Mouse (Mus musculus) midbrain, embryonic 13.5 days (tissue): ENCODE measurements around the gene Gadd45a. TPM values are rescaled to one million over a fixed set of nuclear protein-coding genes. Genes with fewer than 3 reads are reported as not detected.

Experiments
- ATAC-seq: fragments of 200-750 bp; cut with Nextera tagmentation; 2 replicates; pipeline ENCODE4 v1.8.0; 2017; ENCODE audit warnings: mild to moderate bottlenecking, moderate TSS enrichment, moderate library complexity
- H3K27ac ChIP-seq: fragments of 300-500 bp; sonication (generic); 2 replicates; pipeline ENCODE4 v1.5.1; 2015; ENCODE audit warnings: inconsistent platforms, mild to moderate bottlenecking, moderate library complexity
- H3K27me3 ChIP-seq: fragments of 300-500 bp; sonication (generic); 2 replicates; pipeline ENCODE4 v1.6.1; 2015; ENCODE audit warnings: mild to moderate bottlenecking, inconsistent platforms
- H3K36me3 ChIP-seq: fragments of 300-500 bp; sonication (generic); 2 replicates; pipeline ENCODE4 v1.6.1; 2015; ENCODE audit warnings: mild to moderate bottlenecking, inconsistent platforms
- H3K4me1 ChIP-seq: fragments of 300-500 bp; sonication (generic); replicated peaks from 2 replicates; pipeline ENCODE4 v1.6.1; 2015; ENCODE audit warnings: inconsistent platforms
- H3K4me2 ChIP-seq: fragments of 300-500 bp; sonication (generic); replicated peaks from 2 replicates; pipeline ENCODE4 v1.6.1; 2015; ENCODE audit warnings: moderate library complexity, mild to moderate bottlenecking, inconsistent platforms
- H3K4me3 ChIP-seq: fragments of 300-500 bp; sonication (generic); replicated peaks from 2 replicates; pipeline ENCODE4 v1.5.1; 2015; ENCODE audit warnings: mild to moderate bottlenecking, inconsistent platforms
- H3K9ac ChIP-seq: fragments of 300-500 bp; sonication (generic); replicated peaks from 2 replicates; pipeline ENCODE4 v1.6.1; 2015; ENCODE audit warnings: mild to moderate bottlenecking, inconsistent platforms
- H3K9me3 ChIP-seq: fragments of 300-500 bp; sonication (generic); 2 replicates; pipeline ENCODE4 v1.6.1; 2016; ENCODE audit warnings: mild to moderate bottlenecking, inconsistent platforms
- WGBS: fragments of 180-500 bp; shearing (Covaris S2); methylation state at CpG from one replicate; pipeline ENCODE4 v1.1.7; 2015; 5-methylcytosine and 5-hydroxymethylcytosine counted together
- polyA plus RNA-seq: library from polyadenylated mRNA; unstranded; fragments of >200 nt; fragmentation: Nextera tagmentation; extraction: Ambion mirVana; gene quantifications from 2 replicates; pipeline ENCODE4 v1.2.1, GENCODE M21; 2015

Gene Gadd45a
- polyA plus RNA-seq, 1 experiment from 2014 or later = 21.1 TPM

- Histone ChIP-seq H3K9ac (no peak overlapping the region), H3K9me3 (no peaks in the 10 kb centered on the region), H3K4me2 (no peak overlapping the region), H3K4me3 (no peak overlapping the region), H3K4me1 (no peaks in the 10 kb centered on the region), H3K27ac (no peak overlapping the region), H3K36me3 (no peaks in the 10 kb centered on the region), H3K27me3 (no peaks in the 10 kb centered on the region)
- 92% methylated on average over 8 of the region's 8 CpGs for WGBS
- ATAC-seq = no peak
These were observed 32.0 kb upstream of the Gadd45a start for GRCm38 (mm10) chr6:67069219-67069762.

GRCm38 (mm10) chr6:67060057-67060456 lies 22.8 kb upstream of the Gadd45a start:
- WGBS = 90% methylated on average over 5 of the region's 5 CpGs
- no peaks in the 10 kb centered on the region for H3K27me3 ChIP-seq
- H3K27ac ChIP-seq = no peak overlapping the region
- H3K9ac ChIP-seq = no peak overlapping the region
- H3K4me3 ChIP-seq = no peak overlapping the region
- H3K9me3 ChIP-seq = no peaks in the 10 kb centered on the region
- H3K4me2 ChIP-seq = no peak overlapping the region
- no peaks in the 10 kb centered on the region for H3K4me1 ChIP-seq
- ATAC-seq = no peak
- H3K36me3 ChIP-seq = no peaks in the 10 kb centered on the region

- no peaks in the 10 kb centered on the region for H3K9me3 ChIP-seq
- WGBS = 91% methylated on average over 7 of the region's 7 CpGs
- H3K9ac ChIP-seq = no peak overlapping the region
- H3K4me1 ChIP-seq = no peaks in the 10 kb centered on the region
- no peaks in the 10 kb centered on the region for H3K27me3 ChIP-seq
- no peaks in the 10 kb centered on the region for H3K36me3 ChIP-seq
- no peak overlapping the region for H3K4me3 ChIP-seq
- H3K27ac ChIP-seq = no peak overlapping the region
- no peak for ATAC-seq
- no peak overlapping the region for H3K4me2 ChIP-seq
These were observed 20.9 kb upstream of the Gadd45a start for GRCm38 (mm10) chr6:67057991-67058696.

GRCm38 (mm10) chr6:67057574-67057973 lies 20.3 kb upstream of the Gadd45a start:
- no peaks in the 10 kb centered on the region for H3K36me3 ChIP-seq
- WGBS = 89% methylated on average over 5 of the region's 5 CpGs
- H3K4me3 ChIP-seq = no peak overlapping the region
- no peak overlapping the region for H3K4me2 ChIP-seq
- H3K27ac ChIP-seq = no peak overlapping the region
- H3K9me3 ChIP-seq = no peaks in the 10 kb centered on the region
- no peak for ATAC-seq
- no peaks in the 10 kb centered on the region for H3K27me3 ChIP-seq
- H3K9ac ChIP-seq = no peak overlapping the region
- no peaks in the 10 kb centered on the region for H3K4me1 ChIP-seq

- Histone ChIP-seq H3K4me3 (no peak overlapping the region), H3K36me3 (no peaks in the 10 kb centered on the region), H3K4me2 (no peak overlapping the region), H3K27ac (no peak overlapping the region), H3K9me3 (no peaks in the 10 kb centered on the region), H3K27me3 (no peaks in the 10 kb centered on the region), H3K9ac (no peak overlapping the region), H3K4me1 (no peaks in the 10 kb centered on the region)
- no peak for ATAC-seq
- 69% methylated on average over 3 of the region's 3 CpGs for WGBS
These were observed 19.8 kb upstream of the Gadd45a start for GRCm38 (mm10) chr6:67056889-67057564.

- H3K4me1 ChIP-seq = no peaks in the 10 kb centered on the region
- 81% methylated on average over 15 of the region's 15 CpGs for WGBS
- no peak for ATAC-seq
These were observed 19.0 kb upstream of the Gadd45a start for GRCm38 (mm10) chr6:67056108-67056888.

GRCm38 (mm10) chr6:67050063-67050462 lies 12.8 kb upstream of the Gadd45a start:
- Histone ChIP-seq H3K4me3 (no peak overlapping the region), H3K27ac (no peak overlapping the region), H3K27me3 (no peaks in the 10 kb centered on the region), H3K4me1 (peaks cover 9% of the 10 kb centered on the region; the same call in 1 of the 2 replicates), H3K9me3 (no peaks in the 10 kb centered on the region), H3K36me3 (no peaks in the 10 kb centered on the region), H3K4me2 (no peak overlapping the region), H3K9ac (no peak overlapping the region)
- ATAC-seq = no peak
- WGBS = 76% methylated on average over 1 of the region's 1 CpGs

More at GRCm38 (mm10) chr6:67056108-67056888, 19.0 kb upstream of the Gadd45a start:
- Histone ChIP-seq H3K36me3 (no peaks in the 10 kb centered on the region), H3K27me3 (no peaks in the 10 kb centered on the region), H3K27ac (no peak overlapping the region), H3K9me3 (no peaks in the 10 kb centered on the region), H3K9ac (no peak overlapping the region), H3K4me3 (no peak overlapping the region), H3K4me2 (no peak overlapping the region)

- no peaks in the 10 kb centered on the region for H3K9me3 ChIP-seq
- peaks cover 9% of the 10 kb centered on the region; the same call in 1 of the 2 replicates for H3K4me1 ChIP-seq
- no peaks in the 10 kb centered on the region for H3K27me3 ChIP-seq
- no peak overlapping the region for H3K27ac ChIP-seq
- H3K36me3 ChIP-seq = no peaks in the 10 kb centered on the region
- no peak overlapping the region for H3K4me3 ChIP-seq
- no peak overlapping the region for H3K9ac ChIP-seq
- ATAC-seq = no peak
- 49% methylated on average over 2 of the region's 2 CpGs for WGBS
- H3K4me2 ChIP-seq = no peak overlapping the region
These were observed 12.4 kb upstream of the Gadd45a start for GRCm38 (mm10) chr6:67049695-67050038.

GRCm38 (mm10) chr6:67048880-67049694 lies 11.8 kb upstream of the Gadd45a start:
- H3K4me2 ChIP-seq = no peak overlapping the region
- H3K9ac ChIP-seq = no peak overlapping the region
- peak overlapping the region; percentile 10; the same call in 1 of the 2 replicates for H3K27ac ChIP-seq
- no peak overlapping the region for H3K4me3 ChIP-seq
- H3K9me3 ChIP-seq = no peaks in the 10 kb centered on the region
- peak; percentile 69 for ATAC-seq
- WGBS = 38% methylated on average over 7 of the region's 7 CpGs
- H3K36me3 ChIP-seq = no peaks in the 10 kb centered on the region
- no peaks in the 10 kb centered on the region for H3K27me3 ChIP-seq
- H3K4me1 ChIP-seq = peaks cover 9% of the 10 kb centered on the region; the same call in 1 of the 2 replicates

GRCm38 (mm10) chr6:67048052-67048691 lies 10.9 kb upstream of the Gadd45a start:
- 78% methylated on average over 3 of the region's 3 CpGs for WGBS
- no peak for ATAC-seq
- no peak overlapping the region for H3K4me3 ChIP-seq
- H3K4me2 ChIP-seq = no peak overlapping the region
- no peaks in the 10 kb centered on the region for H3K27me3 ChIP-seq
- H3K9ac ChIP-seq = no peak overlapping the region
- H3K9me3 ChIP-seq = no peaks in the 10 kb centered on the region
- H3K4me1 ChIP-seq = peaks cover 9% of the 10 kb centered on the region; the same call in 1 of the 2 replicates
- no peaks in the 10 kb centered on the region for H3K36me3 ChIP-seq
- H3K27ac ChIP-seq = no peak overlapping the region

GRCm38 (mm10) chr6:67046937-67047336 lies 9.7 kb upstream of the Gadd45a start:
- Histone ChIP-seq H3K9ac (no peak overlapping the region), H3K27ac (no peak overlapping the region), H3K4me3 (no peak overlapping the region), H3K4me2 (no peak overlapping the region), H3K36me3 (no peaks in the 10 kb centered on the region), H3K27me3 (no peaks in the 10 kb centered on the region), H3K9me3 (no peaks in the 10 kb centered on the region), H3K4me1 (peaks cover 9% of the 10 kb centered on the region; the same call in 1 of the 2 replicates)
- 89% methylated on average over 3 of the region's 3 CpGs for WGBS
- ATAC-seq = no peak
